Mouse (Mus musculus) stomach, postnatal 0 days (tissue): ENCODE data around the gene Adgra3. TPM values are rescaled to one million over a fixed set of nuclear protein-coding genes. Genes with fewer than 3 reads are reported as not detected.

Experiments
- ATAC-seq: fragments of 200-750 bp; cut with Nextera tagmentation; 2 replicates; pipeline ENCODE4 v1.8.0; 2017; ENCODE audit not compliant: low FRiP score, low TSS enrichment
- DNase-seq: peaks from one replicate; pipeline ENCODE4 v3.0.0-alpha.2; 2016; ENCODE audit warnings: low spot score
- H3K27ac ChIP-seq: fragments of 300-500 bp; sonication (generic); replicated peaks from 2 replicates; pipeline ENCODE4 v1.5.1; 2014; ENCODE audit warnings: mild to moderate bottlenecking, control low read depth
- H3K27me3 ChIP-seq: fragments of 300-500 bp; sonication (generic); 2 replicates; pipeline ENCODE4 v1.6.1; 2014; ENCODE audit warnings: low read length; ENCODE audit not compliant: control insufficient read depth, insufficient read depth
- H3K36me3 ChIP-seq: fragments of 300-500 bp; sonication (generic); 2 replicates; pipeline ENCODE4 v1.6.1; 2014; ENCODE audit warnings: low read length, mixed read lengths; ENCODE audit not compliant: control insufficient read depth, insufficient read depth
- H3K4me1 ChIP-seq: fragments of 300-500 bp; sonication (generic); replicated peaks from 2 replicates; pipeline ENCODE4 v1.6.1; 2014; ENCODE audit warnings: antibody characterized with exemption; ENCODE audit not compliant: control insufficient read depth, insufficient read depth
- H3K4me2 ChIP-seq: fragments of 300-500 bp; sonication (generic); replicated peaks from 2 replicates; pipeline ENCODE4 v1.6.1; 2014; ENCODE audit warnings: low read depth, mild to moderate bottlenecking, control low read depth, moderate library complexity
- H3K4me3 ChIP-seq: fragments of 300-500 bp; sonication (generic); 2 replicates; pipeline ENCODE4 v1.5.1; 2014; ENCODE audit warnings: low read depth, low read length, control low read depth
- H3K9ac ChIP-seq: fragments of 300-500 bp; sonication (generic); 2 replicates; pipeline ENCODE4 v1.6.1; 2014; ENCODE audit warnings: mild to moderate bottlenecking, low read length, control low read depth, mixed read lengths
- H3K9me3 ChIP-seq: fragments of 300-500 bp; sonication (generic); 2 replicates; pipeline ENCODE4 v1.6.1; 2016; ENCODE audit warnings: low read length; ENCODE audit not compliant: control insufficient read depth
- CTCF ChIP-seq: IDR thresholded peaks from 2 replicates; pipeline ENCODE4 v1.5.1; 2016; ENCODE audit warnings: antibody characterized with exemption, low read depth, mild to moderate bottlenecking, moderate library complexity
- EP300 ChIP-seq: optimal IDR thresholded peaks from 2 replicates; pipeline ENCODE3; 2016; ENCODE audit warnings: antibody characterized with exemption
- WGBS: fragments of 180-500 bp; shearing (Covaris S2); extraction: QIAGEN DNeasy Blood & Tissue Kit; methylation state at CpG from one replicate; pipeline ENCODE4 v1.1.7; 2014; 5-methylcytosine and 5-hydroxymethylcytosine counted together
- polyA plus RNA-seq: library from polyadenylated mRNA; unstranded; fragments of >200 nt; fragmentation: Nextera tagmentation; extraction: Ambion mirVana; gene quantifications from 2 replicates; pipeline ENCODE4 v1.2.1, GENCODE M21; 2015

The Adgra3 gene
- polyA plus RNA-seq, 1 experiment from 2014 or later = 7.1 TPM

DNA sequence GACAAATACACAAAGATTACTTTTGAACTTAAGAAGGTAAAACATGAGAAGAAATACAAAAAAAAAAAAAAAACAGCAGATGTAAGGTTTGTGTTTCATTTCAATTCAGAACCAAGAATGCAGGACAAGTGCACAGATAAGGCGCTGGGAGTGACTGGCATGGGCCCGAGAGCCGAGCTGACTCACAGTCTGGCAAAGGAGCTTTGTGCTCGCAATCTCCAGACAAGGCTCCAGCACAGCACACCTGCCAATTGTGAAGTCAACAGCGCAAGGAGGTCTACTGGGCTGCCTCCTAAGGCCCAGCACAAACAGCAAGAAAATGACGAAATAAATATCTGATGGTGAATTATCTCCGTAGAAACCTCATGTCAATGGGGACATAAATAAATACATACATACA is 9.8 kb downstream of the Adgra3 start:
- Histone ChIP-seq H3K27ac (no peak overlapping the region; the same call in 1 of the 2 replicates), H3K36me3 (no peaks in the 10 kb centered on the region), H3K9me3 (no peaks in the 10 kb centered on the region), H3K4me1 (no peaks in the 10 kb centered on the region; the same call in 1 of the 2 replicates), H3K27me3 (no peaks in the 10 kb centered on the region), H3K4me2 (no peak overlapping the region), H3K4me3 (no peak overlapping the region), H3K9ac (no peak overlapping the region)
- TF ChIP-seq CTCF (no peak), EP300 (no peak)
- ATAC-seq (peak; percentile 96), DNase-seq (peak; percentile 83)
- 45% methylated on average over 7 of the region's 7 CpGs for WGBS

- Histone ChIP-seq H3K4me1 (no peaks in the 10 kb centered on the region; the same call in 1 of the 2 replicates), H3K4me2 (no peak overlapping the region), H3K27me3 (no peaks in the 10 kb centered on the region), H3K9me3 (no peaks in the 10 kb centered on the region), H3K4me3 (no peak overlapping the region), H3K27ac (peak overlapping the region; percentile 41; the same call in 1 of the 2 replicates), H3K36me3 (no peaks in the 10 kb centered on the region), H3K9ac (no peak overlapping the region)
- TF ChIP-seq CTCF (no peak), EP300 (no peak)
- ATAC-seq (peak; percentile 38; the same call in 1 of the 2 replicates), DNase-seq (no peak)
- 52% methylated on average over 5 of the region's 5 CpGs for WGBS
Observed at GRCm38 (mm10) chr5:50048271-50048851, 10.4 kb downstream of the Adgra3 start.

GRCm38 (mm10) chr5:50045180-50045579 is 13.6 kb downstream of the Adgra3 start:
- Histone ChIP-seq H3K4me3 (no peak overlapping the region), H3K9ac (no peak overlapping the region), H3K36me3 (no peaks in the 10 kb centered on the region), H3K4me1 (no peaks in the 10 kb centered on the region), H3K4me2 (no peak overlapping the region), H3K9me3 (no peaks in the 10 kb centered on the region), H3K27ac (no peak overlapping the region), H3K27me3 (no peaks in the 10 kb centered on the region)
- DNase-seq = no peak
- no peak for ATAC-seq
- 84% methylated on average over 6 of the region's 6 CpGs for WGBS
- TF ChIP-seq EP300 (no peak), CTCF (no peak)

GRCm38 (mm10) chr5:50043677-50044076 is 15.1 kb downstream of the Adgra3 start:
- TF ChIP-seq CTCF (no peak), EP300 (no peak)
- no peak for ATAC-seq

GRCm38 (mm10) chr5:50042274-50042943 is 16.4 kb downstream of the Adgra3 start:
- no peak overlapping the region for H3K9ac ChIP-seq
- DNase-seq (no peak), ATAC-seq (no peak)
- H3K9me3 ChIP-seq = no peaks in the 10 kb centered on the region
- 0 out of 2 replicates have a peak, but pooled peaks cover 2% of the 10 kb centered on the region for H3K4me1 ChIP-seq
- no peaks in the 10 kb centered on the region for H3K27me3 ChIP-seq
- no peak for TF ChIP-seq CTCF
- TF ChIP-seq EP300 = no peak
- H3K4me3 ChIP-seq = no peak overlapping the region
- WGBS = 43% methylated on average over 7 of the region's 7 CpGs
- no peak overlapping the region for H3K4me2 ChIP-seq
- H3K36me3 ChIP-seq = no peaks in the 10 kb centered on the region
- no peak overlapping the region for H3K27ac ChIP-seq

More at GRCm38 (mm10) chr5:50043677-50044076, 15.1 kb downstream of the Adgra3 start:
- H3K36me3 ChIP-seq = no peaks in the 10 kb centered on the region
- H3K4me2 ChIP-seq = no peak overlapping the region
- WGBS = 77% methylated on average over 4 of the region's 4 CpGs
- no peak overlapping the region for H3K9ac ChIP-seq
- no peak overlapping the region for H3K27ac ChIP-seq
- no peak overlapping the region for H3K4me3 ChIP-seq
- H3K4me1 ChIP-seq = no peaks in the 10 kb centered on the region
- no peak for DNase-seq
- H3K9me3 ChIP-seq = no peaks in the 10 kb centered on the region
- H3K27me3 ChIP-seq = no peaks in the 10 kb centered on the region

GRCm38 (mm10) chr5:50039521-50039920 is 19.3 kb downstream of the Adgra3 start:
- Histone ChIP-seq H3K4me3 (no peak overlapping the region), H3K27me3 (no peaks in the 10 kb centered on the region), H3K9ac (no peak overlapping the region), H3K4me2 (no peak overlapping the region), H3K36me3 (no peaks in the 10 kb centered on the region), H3K9me3 (no peaks in the 10 kb centered on the region), H3K27ac (no peak overlapping the region), H3K4me1 (0 out of 2 replicates have a peak, but pooled peaks cover 4% of the 10 kb centered on the region)
- DNase-seq = no peak
- TF ChIP-seq EP300 = no peak
- TF ChIP-seq CTCF = no peak
- no peak for ATAC-seq
- 57% methylated on average over 6 of the region's 6 CpGs for WGBS
